Mouse (Mus musculus) kidney, adult 2 months (tissue): Measurements from ENCODE around the gene Slc24a3.

Experiments used
- CTCF ChIP-seq: fragments of 200-500 bp; conservative IDR thresholded peaks from 2 replicates; pipeline ENCODE4 v1.5.1; 2011; ENCODE audit warnings: low read depth, mild to moderate bottlenecking, control low read depth, low read length, moderate library complexity, mixed read lengths; ENCODE audit not compliant: insufficient read depth, insufficient read length
- POLR2A ChIP-seq: fragments of 200-500 bp; IDR thresholded peaks from one replicate; pipeline ENCODE4 v1.6.1; 2011; ENCODE audit warnings: low read depth, low read length, control low read depth

DNA sequence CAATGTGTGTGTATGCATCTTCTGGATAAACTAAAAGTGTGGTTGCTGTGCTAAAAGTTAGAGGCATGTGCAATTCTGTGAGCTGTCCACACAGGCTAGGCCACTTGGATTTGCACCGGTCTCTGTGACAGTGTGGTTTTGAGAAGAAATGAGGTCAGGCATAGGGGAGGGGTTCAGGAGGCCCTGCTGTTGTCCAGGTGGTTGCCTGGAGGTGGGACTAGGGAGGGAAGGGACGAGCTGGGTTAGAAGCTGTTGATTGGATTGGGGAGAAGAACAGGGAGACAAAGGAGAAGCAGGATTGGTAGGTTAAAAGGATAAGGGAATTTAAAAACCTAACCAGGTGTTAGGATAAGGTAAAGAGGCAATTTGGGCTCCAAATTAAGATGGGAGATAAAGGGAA is 201.1 kb downstream of the Slc24a3 start:
- TF ChIP-seq POLR2A (no peak), CTCF (no peak)
